In the genomic region with DNA sequence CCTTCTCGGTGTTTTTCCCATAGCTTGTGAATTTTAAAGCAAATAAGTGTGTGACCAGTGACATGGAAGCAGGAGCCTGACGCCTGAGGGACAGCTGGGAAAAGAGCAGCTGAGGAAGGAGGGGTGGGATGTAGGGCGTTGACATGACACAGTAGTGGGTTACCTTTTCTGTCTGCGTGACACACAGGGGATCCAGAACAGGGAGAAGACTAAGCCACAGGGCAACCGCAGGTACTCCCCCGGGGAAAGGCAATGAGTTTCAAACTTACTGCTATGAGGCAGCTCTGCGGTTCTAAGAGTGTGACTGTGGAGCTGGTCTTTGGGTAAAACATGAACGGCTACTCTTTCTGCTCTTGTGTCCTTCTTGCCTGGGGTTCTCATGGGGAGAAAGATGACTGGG, we compare ENCODE assay signal across 17 mouse cellular contexts.
"Had no signal": no experiment of that assay in that cellular context is flagged by ENCODE, and none has a peak within 500 bp of the region (broad histone marks: within the 10 kb centered on the region; RNA-seq: fewer than 3 reads in every experiment).

No protein-coding gene starts in this region.

- H3K27ac ChIP-seq: neural tube, embryonic 12.5 days; neural tube, embryonic 13.5 days; neural tube, embryonic 15.5 days; stomach, embryonic 15.5 days; stomach, postnatal 0 days had no signal

- H3K4me1 ChIP-seq: neural tube, embryonic 12.5 days; neural tube, embryonic 15.5 days; stomach, embryonic 15.5 days had no signal

- H3K4me3 ChIP-seq: neural tube, embryonic 12.5 days; neural tube, embryonic 13.5 days; neural tube, embryonic 15.5 days; stomach, embryonic 15.5 days had no signal

- H3K9ac ChIP-seq: neural tube, embryonic 12.5 days; neural tube, embryonic 13.5 days; neural tube, embryonic 15.5 days; stomach, embryonic 15.5 days had no signal

- H3K27me3 ChIP-seq: neural tube, embryonic 12.5 days; stomach, embryonic 15.5 days had no signal

- H3K4me2 ChIP-seq: neural tube, embryonic 12.5 days; neural tube, embryonic 13.5 days; neural tube, embryonic 15.5 days; stomach, embryonic 15.5 days had no signal

- DNase-seq: retina, postnatal 1 day; right cerebral cortex, adult 18-20 months; right cerebral cortex, postnatal 14 days; right cerebral cortex, postnatal 25 days; right cerebral cortex, postnatal 4 days; spleen, adult 18-20 months; thymus, adult 18-20 months; thymus, adult 2 months; thymus, postnatal 14 days; thymus, postnatal 25 days; thymus, postnatal 36 days; thymus, postnatal 4 days had no signal

- H3K36me3 ChIP-seq: neural tube, embryonic 12.5 days; neural tube, embryonic 13.5 days; neural tube, embryonic 15.5 days; stomach, embryonic 15.5 days had no signal

- H3K9me3 ChIP-seq: neural tube, embryonic 12.5 days; neural tube, embryonic 13.5 days; neural tube, embryonic 15.5 days; stomach, embryonic 15.5 days had no signal
